Mouse (Mus musculus) CH12.LX (cell line): ENCODE results near the gene Polh. TPM values are rescaled to one million over a fixed set of nuclear protein-coding genes. Genes with fewer than 3 reads are reported as not detected.

Experiments used
- DNase-seq: peaks from one replicate; pipeline ENCODE4 v3.0.0-alpha.2; 2013; ENCODE audit errors: extremely low read depth
- H3K27ac ChIP-seq: 2 replicates; pipeline ENCODE4 v1.5.1; 2012; ENCODE audit warnings: low read depth, mild to moderate bottlenecking, control low read depth, moderate library complexity; ENCODE audit not compliant: insufficient read depth
- H3K27me3 ChIP-seq: replicated peaks from 2 replicates; pipeline ENCODE3; 2012; ENCODE audit warnings: inconsistent platforms
- H3K36me3 ChIP-seq, 2 experiments: replicated peaks in 1 of 2; 2 replicates each; pipeline versions ENCODE3 to v1.6.1; 2012; ENCODE audit warnings: inconsistent platforms in 1 of 2, low read length in 1 of 2, mild to moderate bottlenecking in 1 of 2, mixed read lengths in 1 of 2, moderate library complexity in 1 of 2; ENCODE audit not compliant: control insufficient read depth in 1 of 2, insufficient read depth in 1 of 2
- H3K4me1 ChIP-seq, 2 experiments: 2 replicates each; pipeline ENCODE4 v1.6.1; 2012; ENCODE audit warnings: inconsistent platforms in 1 of 2, moderate library complexity in 1 of 2; ENCODE audit not compliant: insufficient read depth in 2 of 2, control insufficient read depth in 1 of 2
- H3K4me2 ChIP-seq: 2 replicates; pipeline ENCODE4 v1.6.1; 2012; ENCODE audit warnings: low read depth, mild to moderate bottlenecking, control low read depth; ENCODE audit not compliant: poor library complexity, insufficient read depth, severe bottlenecking
- H3K4me3 ChIP-seq, 3 experiments: fragments of 150-350 bp in 1 of 3; sonication (generic) in 1 of 3; replicated peaks in 1 of 3; 2 replicates each; pipeline versions ENCODE3 to v1.5.1; 2011 to 2012; ENCODE audit warnings: low read depth in 2 of 3, low read length in 2 of 3, mild to moderate bottlenecking in 2 of 3, moderate library complexity in 2 of 3, control low read depth in 1 of 3, improper control_type of control experiment in 1 of 3, inconsistent platforms in 1 of 3, mixed read lengths in 1 of 3; ENCODE audit not compliant: poor library complexity in 1 of 3
- H3K79me2 ChIP-seq: replicated peaks from 2 replicates; pipeline ENCODE4 v1.6.1; 2012; ENCODE audit warnings: mild to moderate bottlenecking, moderate library complexity; ENCODE audit not compliant: control insufficient read depth, poor library complexity, insufficient read depth, severe bottlenecking; ENCODE audit errors: extremely low read depth
- H3K9ac ChIP-seq: 2 replicates; pipeline ENCODE4 v1.6.1; 2012; ENCODE audit warnings: low read depth, mild to moderate bottlenecking, control low read depth, moderate library complexity; ENCODE audit not compliant: insufficient read depth
- H3K9me3 ChIP-seq: replicated peaks from 2 replicates; pipeline ENCODE3; 2012; ENCODE audit warnings: low read length, inconsistent platforms, mixed read lengths
- CHD2 ChIP-seq: IDR thresholded peaks from 2 replicates; pipeline ENCODE4 v1.6.1; 2011; ENCODE audit warnings: low read length, improper control_type of control experiment
- E2F4 ChIP-seq: IDR thresholded peaks from 2 replicates; pipeline ENCODE4 v1.6.1; 2011; ENCODE audit warnings: low read depth, low read length, improper control_type of control experiment; ENCODE audit not compliant: insufficient replicate concordance
- ELF1 ChIP-seq: IDR thresholded peaks from 2 replicates; pipeline ENCODE4 v1.6.1; 2014; ENCODE audit warnings: low read depth, mild to moderate bottlenecking, inconsistent platforms, low read length, improper control_type of control experiment
- EP300 ChIP-seq: IDR thresholded peaks from 2 replicates; pipeline ENCODE4 v1.6.1; 2011; ENCODE audit warnings: low read length, improper control_type of control experiment
- ETS1 ChIP-seq: conservative IDR thresholded peaks from 2 replicates; pipeline ENCODE4 v1.6.1; 2012; ENCODE audit warnings: low read depth, mild to moderate bottlenecking, inconsistent platforms, low read length, improper control_type of control experiment, moderate library complexity
- GABPA ChIP-seq: IDR thresholded peaks from 2 replicates; pipeline ENCODE4 v1.6.1; 2012; ENCODE audit warnings: low read depth, low read length, improper control_type of control experiment, inconsistent platforms; ENCODE audit not compliant: insufficient replicate concordance
- HCFC1 ChIP-seq: IDR thresholded peaks from 2 replicates; pipeline ENCODE4 v1.6.1; 2012; ENCODE audit warnings: low read depth, mild to moderate bottlenecking, inconsistent platforms, low read length, improper control_type of control experiment
- IRF4 ChIP-seq: IDR thresholded peaks from 2 replicates; pipeline ENCODE4 v1.6.1; 2014; ENCODE audit warnings: low read depth, mild to moderate bottlenecking, inconsistent platforms, low read length, improper control_type of control experiment
- JUN ChIP-seq: IDR thresholded peaks from 2 replicates; pipeline ENCODE4 v1.6.1; 2011; ENCODE audit warnings: low read depth, mild to moderate bottlenecking, low read length, improper control_type of control experiment, moderate library complexity; ENCODE audit not compliant: insufficient read depth
- JUND ChIP-seq: conservative IDR thresholded peaks from 2 replicates; pipeline ENCODE4 v1.6.1; 2011; ENCODE audit warnings: low read depth, low read length, improper control_type of control experiment
- MAX ChIP-seq: IDR thresholded peaks from 2 replicates; pipeline ENCODE4 v1.6.1; 2011; ENCODE audit warnings: low read length, improper control_type of control experiment
- MAZ ChIP-seq: IDR thresholded peaks from 2 replicates; pipeline ENCODE4 v1.6.1; 2012; ENCODE audit warnings: low read depth, mild to moderate bottlenecking, inconsistent platforms, low read length, improper control_type of control experiment, moderate library complexity
- MXI1 ChIP-seq: IDR thresholded peaks from 2 replicates; pipeline ENCODE4 v1.6.1; 2011; ENCODE audit warnings: mild to moderate bottlenecking, low read depth, low read length, improper control_type of control experiment
- MYC ChIP-seq: IDR thresholded peaks from 2 replicates; pipeline ENCODE4 v1.6.1; 2011; ENCODE audit warnings: low read depth, mild to moderate bottlenecking, improper control_type of control experiment, low read length
- NRF1 ChIP-seq: IDR thresholded peaks from 2 replicates; pipeline ENCODE4 v1.6.1; 2014; ENCODE audit warnings: low read depth, mild to moderate bottlenecking, inconsistent platforms, low read length, improper control_type of control experiment, moderate library complexity
- PAX5 ChIP-seq: IDR thresholded peaks from 2 replicates; pipeline ENCODE4 v1.6.1; 2012; ENCODE audit warnings: low read length, inconsistent platforms, mixed read lengths
- POLR2A ChIP-seq: IDR thresholded peaks from 2 replicates; pipeline ENCODE4 v1.6.1; 2011; ENCODE audit warnings: low read depth, mild to moderate bottlenecking, improper control_type of control experiment, low read length
- POLR2AphosphoS2 ChIP-seq: IDR thresholded peaks from 2 replicates; pipeline ENCODE4 v1.6.1; 2011; ENCODE audit warnings: low read depth, low read length, improper control_type of control experiment
- RCOR1 ChIP-seq: conservative IDR thresholded peaks from 2 replicates; pipeline ENCODE4 v1.6.1; 2012; ENCODE audit warnings: low read depth, mild to moderate bottlenecking, inconsistent platforms, low read length, improper control_type of control experiment
- SIN3A ChIP-seq: IDR thresholded peaks from 2 replicates; pipeline ENCODE4 v1.6.1; 2012; ENCODE audit warnings: low read length, improper control_type of control experiment, inconsistent platforms
- SMC3 ChIP-seq: IDR thresholded peaks from 2 replicates; pipeline ENCODE4 v1.6.1; 2011; ENCODE audit warnings: low read depth, low read length, improper control_type of control experiment
- UBTF ChIP-seq: IDR thresholded peaks from 2 replicates; pipeline ENCODE4 v1.6.1; 2012; ENCODE audit warnings: low read depth, mild to moderate bottlenecking, inconsistent platforms, low read length, improper control_type of control experiment, moderate library complexity
- USF1 ChIP-seq: IDR thresholded peaks from 2 replicates; pipeline ENCODE4 v1.6.1; 2014; ENCODE audit warnings: low read depth, mild to moderate bottlenecking, inconsistent platforms, low read length, improper control_type of control experiment
- ZKSCAN1 ChIP-seq: IDR thresholded peaks from 2 replicates; pipeline ENCODE4 v1.6.1; 2012; ENCODE audit warnings: low read depth, inconsistent platforms, low read length, improper control_type of control experiment, borderline replicate concordance
- ZMIZ1 ChIP-seq: IDR thresholded peaks from 2 replicates; pipeline ENCODE4 v1.6.1; 2012; ENCODE audit warnings: low read depth, mild to moderate bottlenecking, inconsistent platforms, low read length, improper control_type of control experiment
- dilution Hi-C: fragments of 300-500 bp; cut with MboI; formaldehyde crosslinking; loops from 2 replicates; pipeline ENCODE4 v1.14.3; 2020; ENCODE audit warnings: low sequenced_read_pairs; ENCODE audit not compliant: extremely low pct_unique_long_range_greater_than_20kb, extremely low pct_ligation_motif_present
- in situ Hi-C: fragments of 300-500 bp; cut with MboI; formaldehyde crosslinking; loops from 3 replicates; pipeline ENCODE4 v1.14.3; 2019; ENCODE audit warnings: low sequenced_read_pairs, low pct_ligation_motif_present, low pct_unique_long_range_greater_than_20kb, mixed read lengths
- polyA plus RNA-seq: library from polyadenylated mRNA; unstranded; fragments of >175 nt; gene quantifications from 2 replicates; pipeline ENCODE4 v1.2.1, GENCODE M21; 2012; ENCODE audit warnings: low read depth; ENCODE audit not compliant: insufficient read length
- total RNA-seq, 2 experiments: library from RNA; depleted of rRNA; stranded (reverse); fragments of 300-350 nt in 1 of 2; fragments of >200 nt in 1 of 2; gene quantifications; 2 replicates each; pipeline ENCODE4 v1.2.3; 2012 to 2014

The Polh gene
- total and polyA plus RNA-seq, 3 experiments, result 23.1 to 40.4 (median 36.0) TPM

- DNase-seq, result no peak
- Histone ChIP-seq H3K9me3 (peaks cover 2% of the 10 kb centered on the region), H3K79me2 (no peaks in the 10 kb centered on the region), H3K4me3 (no peak overlapping the region), H3K27ac (no peak overlapping the region)
- TF ChIP-seq MAX (no peak), RCOR1 (no peak), HCFC1 (no peak), USF1 (no peak), PAX5 (no peak), SMC3 (no peak), MAZ (no peak), MYC (no peak), MXI1 (no peak), UBTF (no peak), CHD2 (no peak), EP300 (no peak), JUND (no peak), SIN3A (no peak), ELF1 (no peak), ZMIZ1 (no peak), ETS1 (no peak), ZKSCAN1 (no peak), POLR2AphosphoS2 (no peak), JUN (no peak)
- TF ChIP-seq, all 38 proteins: peak for 0
- Histone ChIP-seq H3K9ac (no peak overlapping the region), H3K36me3 (peaks cover 0 to 6% of the 10 kb centered on the region in 2 experiments), H3K4me2 (no peak overlapping the region), H3K27me3 (no peaks in the 10 kb centered on the region), H3K4me1 (no peaks in the 10 kb centered on the region)
- dilution Hi-C loops, result no loop called here
- in situ Hi-C loops, result loop anchor here (10.0 kb wide), 1 partner anchor 105 kb away; the partner anchor contains the start of gene Vegfa
Measured at GRCm38 (mm10) chr17:46139872-46140271, 62.6 kb downstream of the Polh start.

GRCm38 (mm10) chr17:46138563-46139236 lies 63.7 kb downstream of the Polh start:
- no peaks in the 10 kb centered on the region for H3K4me1 ChIP-seq
- no peaks in the 10 kb centered on the region for H3K79me2 ChIP-seq
- no peak overlapping the region for H3K4me2 ChIP-seq
- no peak for DNase-seq
- H3K27me3 ChIP-seq, result no peaks in the 10 kb centered on the region
- no peak overlapping the region for H3K27ac ChIP-seq
- H3K9me3 ChIP-seq, result peaks cover 2% of the 10 kb centered on the region
- dilution Hi-C loops (no loop called here), in situ Hi-C loops (loop anchor here (10.0 kb wide), 1 partner anchor 104 kb away; the partner anchor contains the start of gene Vegfa)
- TF ChIP-seq POLR2A (no peak), HCFC1 (no peak), SMC3 (no peak), IRF4 (no peak), USF1 (no peak), GABPA (no peak), NRF1 (no peak), E2F4 (no peak), POLR2AphosphoS2 (no peak)
- peaks cover 0 to 1% of the 10 kb centered on the region in 2 experiments for H3K36me3 ChIP-seq
- H3K9ac ChIP-seq, result no peak overlapping the region
- H3K4me3 ChIP-seq, result no peak overlapping the region
